Mouse (Mus musculus) lung, postnatal 0 days (tissue): ENCODE results near the gene Haus7. TPM values are rescaled to one million over a fixed set of nuclear protein-coding genes. Genes with fewer than 3 reads are reported as not detected.

Source experiments
- ATAC-seq: fragments of 200-750 bp; cut with Nextera tagmentation; 2 replicates; pipeline ENCODE4 v1.8.0; 2017; ENCODE audit warnings: moderate library complexity
- DNase-seq: peaks from one replicate; pipeline ENCODE4 v3.0.0-alpha.2; 2016; ENCODE audit warnings: low spot score
- H3K27ac ChIP-seq: fragments of 300-500 bp; sonication (generic); 2 replicates; pipeline ENCODE4 v1.5.1; 2014; ENCODE audit warnings: antibody characterized with exemption, mild to moderate bottlenecking, low read length, mixed read lengths
- H3K27me3 ChIP-seq: fragments of 300-500 bp; sonication (generic); replicated peaks from 2 replicates; pipeline ENCODE4 v1.6.1; 2014; ENCODE audit warnings: low read length, mixed read lengths; ENCODE audit not compliant: insufficient read depth
- H3K36me3 ChIP-seq: fragments of 300-500 bp; sonication (generic); 2 replicates; pipeline ENCODE4 v1.6.1; 2014; ENCODE audit warnings: low read length, mixed read lengths; ENCODE audit not compliant: insufficient read depth
- H3K4me1 ChIP-seq: fragments of 300-500 bp; sonication (generic); 2 replicates; pipeline ENCODE4 v1.6.1; 2014; ENCODE audit warnings: antibody characterized with exemption, low read depth, low read length, mixed read lengths; ENCODE audit not compliant: insufficient read depth
- H3K4me2 ChIP-seq: fragments of 300-500 bp; sonication (generic); replicated peaks from 2 replicates; pipeline ENCODE4 v1.6.1; 2014; ENCODE audit warnings: low read depth, mild to moderate bottlenecking, low read length, moderate library complexity, mixed read lengths
- H3K4me3 ChIP-seq: fragments of 300-500 bp; sonication (generic); 2 replicates; pipeline ENCODE4 v1.5.1; 2014; ENCODE audit warnings: low read depth, low read length
- H3K9ac ChIP-seq: fragments of 300-500 bp; sonication (generic); replicated peaks from 2 replicates; pipeline ENCODE4 v1.6.1; 2014; ENCODE audit warnings: low read depth, mild to moderate bottlenecking
- H3K9me3 ChIP-seq: fragments of 300-500 bp; sonication (generic); 2 replicates; pipeline ENCODE4 v1.6.1; 2016; ENCODE audit warnings: low read length, mixed read lengths
- CTCF ChIP-seq: IDR thresholded peaks from 2 replicates; pipeline ENCODE4 v1.5.1; 2016; ENCODE audit warnings: antibody characterized with exemption, mild to moderate bottlenecking
- EP300 ChIP-seq: IDR thresholded peaks from 2 replicates; pipeline ENCODE4 v1.6.1; 2016; ENCODE audit warnings: antibody characterized with exemption, mild to moderate bottlenecking, control low read depth
- WGBS: fragments of 180-500 bp; shearing (Covaris S2); extraction: QIAGEN DNeasy Blood & Tissue Kit; methylation state at CpG from one replicate; pipeline ENCODE4 v1.1.7; 2014; 5-methylcytosine and 5-hydroxymethylcytosine counted together
- polyA plus RNA-seq: library from polyadenylated mRNA; unstranded; fragments of >200 nt; fragmentation: Nextera tagmentation; extraction: Ambion mirVana; gene quantifications from 2 replicates; pipeline ENCODE4 v1.2.1, GENCODE M21; 2015

Haus7 gene
- polyA plus RNA-seq, 1 experiment from 2014 or later = 31.8 TPM

DNA sequence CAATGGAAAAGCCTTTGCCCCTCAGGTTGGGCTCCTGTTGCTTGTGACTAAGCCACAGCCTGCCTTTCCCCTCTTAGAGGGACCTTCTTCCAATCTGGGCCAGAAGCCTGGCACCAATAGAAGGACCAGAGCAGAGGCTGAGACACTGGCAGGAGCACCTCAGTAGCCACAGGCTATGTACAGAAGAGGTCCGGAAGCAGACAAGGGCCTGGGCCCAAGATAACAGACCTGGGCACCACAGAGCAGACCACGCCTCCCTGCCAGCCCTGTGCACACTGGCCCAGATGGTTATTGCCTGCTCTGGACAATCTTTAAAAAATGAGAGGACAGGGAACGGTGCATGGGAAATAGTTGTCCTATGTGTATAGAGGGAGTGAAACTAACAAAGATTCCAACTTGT lies 12.9 kb upstream of the Haus7 start:
- TF ChIP-seq EP300 = no peak
- TF ChIP-seq CTCF = no peak
- peaks cover 3% of the 10 kb centered on the region; the same call in 1 of the 2 replicates for H3K4me1 ChIP-seq
- H3K9ac ChIP-seq = no peak overlapping the region
- H3K4me3 ChIP-seq = no peak overlapping the region
- H3K36me3 ChIP-seq = no peaks in the 10 kb centered on the region
- 76% methylated on average over 3 of the region's 3 CpGs for WGBS
- no peak overlapping the region for H3K4me2 ChIP-seq
- no peak overlapping the region for H3K27ac ChIP-seq
- DNase-seq (no peak), ATAC-seq (no peak)
- H3K27me3 ChIP-seq = no peaks in the 10 kb centered on the region
- H3K9me3 ChIP-seq = no peaks in the 10 kb centered on the region

DNA sequence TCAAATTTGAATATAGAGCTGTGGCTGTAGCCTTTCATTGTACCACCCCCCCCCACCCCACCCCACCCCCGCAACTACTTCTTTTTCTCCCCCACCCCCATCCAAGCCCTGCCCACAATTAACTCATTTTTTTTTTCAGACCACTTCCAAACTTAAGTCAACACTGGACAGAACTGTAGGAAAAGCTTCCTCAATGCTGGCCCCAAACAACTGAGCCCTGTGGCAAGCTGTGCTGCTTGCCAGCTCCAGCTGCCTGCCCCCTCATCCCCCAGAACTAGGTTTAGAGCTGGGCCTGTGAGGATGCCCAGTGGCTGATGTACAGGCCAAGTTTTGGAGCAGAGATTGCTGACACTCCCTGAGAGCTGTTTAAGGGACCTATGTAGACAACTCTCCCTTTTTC lies 9.9 kb upstream of the Haus7 start:
- Histone ChIP-seq H3K27ac (peak overlapping the region; percentile 65), H3K9ac (no peak overlapping the region), H3K9me3 (no peaks in the 10 kb centered on the region), H3K4me3 (no peak overlapping the region), H3K4me1 (peaks cover 3% of the 10 kb centered on the region; the same call in 1 of the 2 replicates), H3K4me2 (no peak overlapping the region), H3K36me3 (no peaks in the 10 kb centered on the region), H3K27me3 (no peaks in the 10 kb centered on the region)
- TF ChIP-seq CTCF (no peak), EP300 (no peak)
- DNase-seq = no peak
- 27% methylated on average over 1 of the region's 1 CpGs for WGBS
- no peak; the same call in 1 of the 2 replicates for ATAC-seq

DNA sequence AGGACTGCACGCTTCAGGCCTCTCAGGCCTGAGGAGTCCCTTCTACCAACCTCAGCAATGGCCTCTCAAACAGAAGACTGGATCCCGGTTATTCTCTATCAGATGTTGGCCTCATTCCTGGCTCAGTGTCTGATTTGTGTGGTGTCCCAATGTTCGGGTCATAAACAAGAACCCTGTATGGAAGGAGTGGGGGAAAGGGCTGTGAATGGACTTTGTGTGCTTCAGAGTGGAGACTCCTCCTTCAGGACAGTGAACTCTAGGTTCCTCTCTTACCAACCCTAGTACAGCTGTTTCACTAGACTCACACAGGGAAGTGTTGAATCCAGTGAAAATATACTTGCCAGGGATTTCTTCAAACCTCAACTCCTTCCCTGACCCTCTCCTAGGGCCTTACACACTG lies 9.5 kb upstream of the Haus7 start:
- Histone ChIP-seq H3K36me3 (no peaks in the 10 kb centered on the region), H3K4me2 (no peak overlapping the region), H3K4me3 (no peak overlapping the region), H3K9ac (no peak overlapping the region), H3K27me3 (no peaks in the 10 kb centered on the region), H3K4me1 (peaks cover 3% of the 10 kb centered on the region; the same call in 1 of the 2 replicates), H3K9me3 (no peaks in the 10 kb centered on the region), H3K27ac (peak overlapping the region; percentile 82)
- TF ChIP-seq CTCF = no peak
- peak; percentile 28; the same call in 1 of the 2 replicates for TF ChIP-seq EP300
- DNase-seq (peak; percentile 84), ATAC-seq (peak; percentile 77)
- WGBS = 38% methylated on average over 3 of the region's 3 CpGs

DNA sequence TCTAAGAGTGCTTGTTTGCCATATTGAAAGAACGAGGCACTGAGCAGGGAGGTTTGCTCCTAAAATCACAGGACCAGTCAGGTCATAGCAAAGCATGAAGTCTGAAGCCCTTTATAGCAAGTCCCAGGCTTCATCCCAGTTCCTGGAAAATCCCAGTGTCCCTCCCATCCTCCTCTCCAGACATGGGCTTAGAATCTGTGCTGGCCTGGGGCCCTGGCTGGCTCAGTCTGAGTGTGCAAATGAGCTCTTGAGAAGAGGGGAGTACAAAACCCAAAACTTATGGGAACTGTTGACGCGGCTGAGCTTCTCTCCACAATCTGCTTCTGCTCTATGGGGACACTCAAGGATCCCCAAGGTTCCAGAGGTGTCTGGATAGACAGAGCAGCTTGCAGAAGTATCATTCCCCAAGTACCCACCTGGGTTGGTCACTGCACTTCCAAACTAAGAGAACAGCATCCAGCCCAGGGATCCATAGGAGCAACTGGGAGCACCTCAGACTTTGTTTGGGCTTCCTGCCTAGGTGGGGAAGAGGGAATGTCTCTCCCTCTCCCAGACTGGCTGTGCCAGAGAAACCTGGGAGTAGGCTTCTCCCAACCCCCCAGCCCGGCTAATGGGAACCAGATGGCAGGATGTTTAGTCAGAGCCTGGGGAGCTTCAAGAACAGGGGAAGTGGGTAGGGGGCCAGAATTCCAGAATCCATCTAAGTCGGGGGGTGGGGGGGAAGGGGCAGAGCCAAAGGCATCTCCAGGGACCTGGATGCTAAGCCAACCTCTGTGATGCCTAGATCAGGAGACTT lies 8.8 kb upstream of the Haus7 start:
- TF ChIP-seq CTCF = no peak
- no peak for TF ChIP-seq EP300
- Histone ChIP-seq H3K36me3 (no peaks in the 10 kb centered on the region), H3K4me1 (peaks cover 3% of the 10 kb centered on the region; the same call in 1 of the 2 replicates), H3K27ac (peak overlapping the region; percentile 82), H3K4me2 (no peak overlapping the region), H3K27me3 (no peaks in the 10 kb centered on the region), H3K9me3 (no peaks in the 10 kb centered on the region), H3K9ac (no peak overlapping the region), H3K4me3 (no peak overlapping the region)
- WGBS = 39% methylated on average over 5 of the region's 5 CpGs
- DNase-seq (peak; percentile 57), ATAC-seq (peak; percentile 56)

DNA sequence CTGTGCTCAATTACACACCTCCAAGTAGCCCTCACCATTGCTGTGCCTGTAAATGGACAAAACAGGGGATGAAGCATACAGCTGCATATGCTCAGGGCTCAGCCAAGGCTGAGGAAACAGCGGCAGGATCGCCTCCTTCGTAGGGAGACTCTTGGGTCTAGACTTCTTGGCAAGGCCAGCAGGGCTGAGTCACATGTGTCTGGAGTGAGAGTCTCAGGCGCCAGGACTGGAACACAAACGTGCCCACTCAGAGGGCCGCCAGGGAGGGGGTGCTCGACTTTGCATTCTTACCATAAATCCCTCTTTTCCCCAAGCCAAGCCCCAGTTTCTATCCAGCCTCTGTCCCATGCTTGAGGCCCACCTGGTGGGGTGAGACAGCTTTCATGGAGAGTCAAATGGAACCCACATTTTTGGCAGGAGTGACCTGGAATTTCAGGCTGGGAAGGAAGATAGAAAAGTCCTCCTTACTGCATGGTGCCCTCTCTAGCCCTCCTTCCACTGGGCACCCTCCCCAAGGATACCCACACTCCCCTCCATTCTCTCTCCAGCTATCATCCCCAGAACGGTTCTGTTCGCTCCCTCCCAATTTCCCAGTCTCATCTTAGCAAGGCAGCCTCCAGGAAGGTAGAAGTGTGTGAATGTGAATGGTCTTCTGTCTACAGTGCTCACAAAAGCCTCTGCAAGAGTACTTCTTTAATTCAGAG lies 6.8 kb upstream of the Haus7 start:
- Histone ChIP-seq H3K36me3 (no peaks in the 10 kb centered on the region), H3K4me3 (no peak overlapping the region), H3K27ac (0 out of 2 replicates have a peak overlapping the region, but pooled peaks have one; percentile 20), H3K9ac (no peak overlapping the region), H3K27me3 (no peaks in the 10 kb centered on the region), H3K4me2 (no peak overlapping the region), H3K4me1 (peaks cover 3% of the 10 kb centered on the region; the same call in 1 of the 2 replicates), H3K9me3 (no peaks in the 10 kb centered on the region)
- TF ChIP-seq EP300 (no peak), CTCF (no peak)
- DNase-seq = peak; percentile 82
- ATAC-seq = peak; percentile 83
- 39% methylated on average over 9 of the region's 9 CpGs for WGBS

DNA sequence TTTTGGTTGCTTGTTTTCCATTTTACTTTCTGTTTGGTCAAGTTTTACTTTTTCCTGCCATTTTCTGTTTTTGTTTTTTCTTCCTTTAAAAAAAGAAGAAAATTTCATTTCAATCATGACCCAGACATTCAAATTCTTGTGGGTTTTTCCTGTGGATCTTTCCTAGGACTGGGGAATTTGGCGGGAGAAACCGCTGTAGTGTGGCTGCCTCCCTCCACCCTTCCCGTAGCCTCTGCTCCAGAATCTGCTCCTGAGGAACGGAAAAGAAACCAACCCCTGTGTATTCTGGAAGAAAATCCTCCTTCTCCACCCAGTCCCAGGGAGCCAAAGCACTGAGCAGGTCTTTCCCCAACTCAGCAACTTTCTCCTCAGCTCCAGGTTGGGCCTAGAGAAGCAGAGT lies 1.9 kb upstream of the Haus7 start:
- Histone ChIP-seq H3K9ac (no peak overlapping the region), H3K4me2 (no peak overlapping the region), H3K4me3 (no peak overlapping the region), H3K9me3 (no peaks in the 10 kb centered on the region), H3K36me3 (no peaks in the 10 kb centered on the region), H3K4me1 (peaks cover 3% of the 10 kb centered on the region; the same call in 1 of the 2 replicates), H3K27me3 (no peaks in the 10 kb centered on the region), H3K27ac (no peak overlapping the region)
- ATAC-seq (no peak), DNase-seq (no peak)
- TF ChIP-seq EP300 = no peak
- 79% methylated on average over 4 of the region's 4 CpGs for WGBS
